Mouse (Mus musculus): Measurements from ENCODE around the gene Gtpbp3. TPM values are rescaled to one million over a fixed set of nuclear protein-coding genes. Genes with fewer than 3 reads are reported as not detected.
"Not testable (repeated sequence)": the region's sequence is repeated elsewhere in the genome, so short reads cannot be mapped to it uniquely, and the experiment has no call there.

Gene Gtpbp3
- polyA plus RNA-seq, 1 experiment from 2014 or later, result 44.1 TPM

- H3K27me3 ChIP-seq, result no peaks in the 10 kb centered on the region
- TF ChIP-seq CTCF (IDR thresholded peaks at IDR 0.05), result no peak
- in situ Hi-C loops (cut with MboI; ENCODE audit: low pct_unique_long_range_greater_than_20kb), result no loop called here
- ChIA-PET POLR2A (no interaction called here), CTCF (interaction anchor here (0.7 to 1.3 kb wide), 2 partner anchors 50 to 133 kb away, joined by 3 read pairs; no protein-coding TSS in a partner anchor)
- no peak for ATAC-seq
- no peak for DNase-seq (ENCODE audit: low read depth, low spot score)
Observed at GRCm38 (mm10) chr8:71527162-71527870, 39.4 kb downstream of the Gtpbp3 start.

- ChIA-PET POLR2A (no interaction called here), CTCF (interaction anchor here (1.3 kb wide), 1 partner anchor 132 kb away, joined by 3 read pairs; no protein-coding TSS in a partner anchor)
- TF ChIP-seq CTCF (IDR thresholded peaks at IDR 0.05), result no peak
- ATAC-seq (no peak), DNase-seq (ENCODE audit: low read depth, low spot score) (no peak)
- in situ Hi-C loops (cut with MboI; ENCODE audit: low pct_unique_long_range_greater_than_20kb), result no loop called here
- H3K27me3 ChIP-seq, result no peaks in the 10 kb centered on the region
Observed at GRCm38 (mm10) chr8:71528362-71529073, 40.6 kb downstream of the Gtpbp3 start.

- ATAC-seq; in situ Hi-C loops (cut with MboI; ENCODE audit: low pct_unique_long_range_greater_than_20kb); DNase-seq (ENCODE audit: low read depth, low spot score); POLR2A ChIA-PET; H3K27me3 ChIP-seq: not testable (repeated sequence)
- CTCF ChIA-PET, result interaction anchor here (1.0 to 2.4 kb wide), 12 partner anchors 8 to 144 kb away, joined by 3 to 13 read pairs (median 4); partner anchors contain the start of genes Mrpl34 and Mvb12a
- peak; percentile 85 for TF ChIP-seq CTCF (IDR thresholded peaks at IDR 0.05)
Observed at GRCm38 (mm10) chr8:71530735-71531467, 43.0 kb downstream of the Gtpbp3 start.

GRCm38 (mm10) chr8:71534263-71534810 is 46.4 kb downstream of the Gtpbp3 start:
- ChIA-PET POLR2A (interaction anchor here (1.4 kb wide), 1 partner anchor 70 kb away, joined by 5 read pairs; the partner anchor contains the start of genes Abhd8 and Mrpl34), CTCF (interaction anchor here (1.3 to 3.8 kb wide), 3 partner anchors 13 to 38 kb away, joined by 3 to 16 read pairs (median 6); no protein-coding TSS in a partner anchor)
- no peaks in the 10 kb centered on the region for H3K27me3 ChIP-seq
- no peak for DNase-seq (ENCODE audit: low read depth, low spot score)
- no peak for TF ChIP-seq CTCF (IDR thresholded peaks at IDR 0.05)
- ATAC-seq, result no peak
- in situ Hi-C loops (cut with MboI; ENCODE audit: low pct_unique_long_range_greater_than_20kb), result no loop called here

- peak; percentile 14 for ATAC-seq
- POLR2A ChIA-PET, result no interaction called here
Observed at GRCm38 (mm10) chr8:71535663-71536062, 47.8 kb downstream of the Gtpbp3 start.

GRCm38 (mm10) chr8:71537028-71537867 is 49.3 kb downstream of the Gtpbp3 start, which contains the start of gene Bst2:
TSS of gene Bst2 (minus strand) at chr8:71537456.
- POLR2A ChIA-PET, result interaction anchor here (0.6 to 0.8 kb wide), 2 partner anchors 16 to 20 kb away, joined by 3 to 5 read pairs; no protein-coding TSS in a partner anchor
- no peak for TF ChIP-seq CTCF (IDR thresholded peaks at IDR 0.05)
- CTCF ChIA-PET, result interaction anchor here (0.6 kb wide), 1 partner anchor 865 kb away, joined by 3 read pairs; no protein-coding TSS in a partner anchor
- no peaks in the 10 kb centered on the region for H3K27me3 ChIP-seq
- DNase-seq (ENCODE audit: low read depth, low spot score), result peak; percentile 81
- in situ Hi-C loops (cut with MboI; ENCODE audit: low pct_unique_long_range_greater_than_20kb), result no loop called here
- peak; percentile 83 for ATAC-seq

More at GRCm38 (mm10) chr8:71535663-71536062, 47.8 kb downstream of the Gtpbp3 start:
- CTCF ChIA-PET, result interaction anchor here (0.5 to 3.8 kb wide), 3 partner anchors 14 to 125 kb away, joined by 3 to 16 read pairs (median 3); no protein-coding TSS in a partner anchor
- DNase-seq (ENCODE audit: low read depth, low spot score), result no peak
- TF ChIP-seq CTCF (IDR thresholded peaks at IDR 0.05), result no peak
- in situ Hi-C loops (cut with MboI; ENCODE audit: low pct_unique_long_range_greater_than_20kb), result no loop called here
- H3K27me3 ChIP-seq, result no peaks in the 10 kb centered on the region

- in situ Hi-C loops (cut with MboI; ENCODE audit: low pct_unique_long_range_greater_than_20kb), result no loop called here
- POLR2A ChIA-PET, result no interaction called here
- no peaks in the 10 kb centered on the region for H3K27me3 ChIP-seq
- DNase-seq (ENCODE audit: low read depth, low spot score) (peak; percentile 99), ATAC-seq (peak; percentile 83)
- CTCF ChIA-PET, result interaction anchor here (2.6 kb wide), 1 partner anchor 12 kb away, joined by 9 read pairs; no protein-coding TSS in a partner anchor
- no peak for TF ChIP-seq CTCF (IDR thresholded peaks at IDR 0.05)
Observed at GRCm38 (mm10) chr8:71542632-71543343, 54.9 kb downstream of the Gtpbp3 start, which contains the start of gene Mvb12a. TSS of gene Mvb12a (plus strand) at chr8:71542922.

GRCm38 (mm10) chr8:71543755-71544154 is 55.9 kb downstream of the Gtpbp3 start:
- ChIA-PET POLR2A (no interaction called here), CTCF (interaction anchor here (2.6 kb wide), 1 partner anchor 13 kb away, joined by 9 read pairs; no protein-coding TSS in a partner anchor)
- no peak for TF ChIP-seq CTCF (IDR thresholded peaks at IDR 0.05)
- no peak for DNase-seq (ENCODE audit: low read depth, low spot score)
- ATAC-seq, result no peak
- in situ Hi-C loops (cut with MboI; ENCODE audit: low pct_unique_long_range_greater_than_20kb), result no loop called here
- no peaks in the 10 kb centered on the region for H3K27me3 ChIP-seq
